Mouse (Mus musculus): ENCODE results near the gene Adra1b. TPM values are rescaled to one million over a fixed set of nuclear protein-coding genes. Genes with fewer than 3 reads are reported as not detected.

The Adra1b gene
- polyA plus RNA-seq, 1 experiment from 2014 or later, result 1.1 TPM

DNA sequence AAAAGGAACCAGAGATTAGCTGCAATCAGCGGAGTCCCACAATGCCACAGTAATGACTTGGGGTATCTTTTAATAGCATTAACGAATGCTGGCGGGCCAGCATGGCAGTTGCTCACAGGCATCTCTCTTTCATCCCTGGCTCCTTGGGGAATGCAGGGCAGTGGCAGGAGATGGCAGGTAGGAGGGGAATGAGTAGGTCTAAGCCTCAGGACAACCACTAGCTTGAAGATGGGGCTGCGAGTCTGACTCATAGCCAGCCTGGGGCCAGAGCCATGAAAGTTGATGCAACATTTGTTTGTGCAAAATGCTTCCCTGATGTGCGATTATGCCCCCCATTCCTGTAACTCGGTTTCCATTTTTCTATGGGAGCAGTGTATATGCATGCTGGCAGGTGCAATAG, 25.2 kb upstream of the Adra1b start:
- H3K4me2 ChIP-seq, result no peak overlapping the region
- no peaks in the 10 kb centered on the region for H3K36me3 ChIP-seq
- no peaks in the 10 kb centered on the region for H3K9me3 ChIP-seq
- no peak overlapping the region for H3K4me3 ChIP-seq
- ATAC-seq (ENCODE audit: insufficient number of reproducible peaks, low FRiP score, low TSS enrichment, low read depth), result no peak
- WGBS, result 61% methylated on average over 6 of the region's 6 CpGs
- no peak overlapping the region for H3K9ac ChIP-seq
- H3K27ac ChIP-seq, result no peak overlapping the region
- no peaks in the 10 kb centered on the region for H3K4me1 ChIP-seq
- H3K27me3 ChIP-seq, result no peaks in the 10 kb centered on the region

DNA sequence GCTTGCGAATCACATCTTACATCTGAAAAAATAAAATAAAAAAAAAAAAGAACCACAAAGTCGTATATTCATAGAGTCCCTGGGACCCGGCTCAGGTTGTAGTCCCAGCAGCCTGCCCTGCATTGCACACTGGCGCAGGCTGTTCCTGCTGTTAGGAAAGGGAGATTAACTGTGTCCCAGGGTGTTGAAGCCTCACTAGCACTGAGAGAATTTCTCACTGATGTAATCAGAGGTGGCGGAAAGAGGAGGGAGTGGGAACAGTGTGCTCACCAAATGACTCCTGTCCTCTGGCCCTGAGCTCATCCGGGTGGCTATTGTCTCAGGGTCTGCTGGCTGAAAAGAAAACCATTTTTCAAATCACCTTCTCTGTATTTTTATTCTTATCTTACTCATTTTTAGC, 24.6 kb upstream of the Adra1b start:
- Histone ChIP-seq H3K4me3 (no peak overlapping the region), H3K4me2 (no peak overlapping the region), H3K4me1 (no peaks in the 10 kb centered on the region), H3K36me3 (no peaks in the 10 kb centered on the region), H3K9ac (no peak overlapping the region), H3K9me3 (no peaks in the 10 kb centered on the region), H3K27ac (no peak overlapping the region), H3K27me3 (no peaks in the 10 kb centered on the region)
- 37% methylated on average over 6 of the region's 6 CpGs for WGBS
- no peak for ATAC-seq (ENCODE audit: insufficient number of reproducible peaks, low FRiP score, low TSS enrichment, low read depth)

DNA sequence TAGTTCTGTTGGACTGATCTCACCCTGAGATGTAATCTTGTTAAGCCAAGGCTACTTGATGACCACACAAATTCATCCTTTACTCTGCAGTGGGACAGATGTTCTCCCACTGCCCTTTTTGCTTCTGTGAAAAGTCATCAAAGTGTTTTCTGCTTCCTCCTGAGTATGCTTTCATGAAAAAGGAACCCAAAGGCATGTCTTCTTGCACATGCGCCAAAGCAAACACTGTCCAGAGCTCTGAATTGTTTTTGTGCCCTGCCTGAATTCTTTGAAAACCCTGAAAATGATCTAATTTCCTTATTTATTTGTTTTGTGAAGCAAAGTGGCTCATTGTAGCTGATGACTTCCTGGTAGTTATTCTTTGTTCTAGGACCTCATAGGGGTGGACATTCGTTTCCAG, 20.7 kb upstream of the Adra1b start:
- H3K4me2 ChIP-seq, result no peak overlapping the region
- no peak overlapping the region for H3K9ac ChIP-seq
- no peaks in the 10 kb centered on the region for H3K4me1 ChIP-seq
- WGBS, result 74% methylated on average over 2 of the region's 2 CpGs
- no peaks in the 10 kb centered on the region for H3K27me3 ChIP-seq
- ATAC-seq (ENCODE audit: insufficient number of reproducible peaks, low FRiP score, low TSS enrichment, low read depth), result no peak
- H3K36me3 ChIP-seq, result no peaks in the 10 kb centered on the region
- H3K4me3 ChIP-seq, result no peak overlapping the region
- H3K9me3 ChIP-seq, result no peaks in the 10 kb centered on the region
- H3K27ac ChIP-seq, result no peak overlapping the region

DNA sequence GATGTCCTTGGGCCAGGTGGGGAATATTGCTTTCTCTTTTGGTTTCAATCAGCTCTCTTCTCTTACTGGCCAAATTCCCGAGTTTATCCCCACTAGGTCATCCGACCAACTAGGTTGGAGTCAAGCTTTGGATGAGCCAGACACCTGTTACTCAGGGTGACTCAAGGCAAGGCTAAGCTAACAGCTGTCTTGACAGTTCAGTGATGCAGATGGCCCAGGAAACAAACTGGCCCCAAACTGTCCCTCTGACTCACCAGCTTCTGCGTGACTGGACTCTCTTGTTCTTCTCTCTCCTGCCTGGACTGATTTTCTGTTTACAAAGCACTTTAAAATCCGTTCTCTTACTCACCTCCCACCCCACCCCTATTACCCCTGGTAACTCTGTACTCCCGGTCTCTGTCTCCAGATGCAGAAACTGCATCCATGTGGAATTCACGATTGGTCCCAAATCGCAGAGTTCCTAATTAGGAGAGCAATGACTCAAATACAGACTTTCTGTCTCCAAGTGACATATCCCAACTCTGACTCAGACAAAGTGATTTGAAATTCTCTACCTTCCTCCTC, 18.6 kb upstream of the Adra1b start:
- no peak overlapping the region for H3K27ac ChIP-seq
- H3K4me2 ChIP-seq, result no peak overlapping the region
- H3K4me3 ChIP-seq, result no peak overlapping the region
- no peak overlapping the region for H3K9ac ChIP-seq
- H3K27me3 ChIP-seq, result no peaks in the 10 kb centered on the region
- no peaks in the 10 kb centered on the region for H3K36me3 ChIP-seq
- H3K4me1 ChIP-seq, result 0 out of 2 replicates have a peak, but pooled peaks cover 2% of the 10 kb centered on the region
- ATAC-seq (ENCODE audit: insufficient number of reproducible peaks, low FRiP score, low TSS enrichment, low read depth), result no peak
- WGBS, result 62% methylated on average over 7 of the region's 7 CpGs
- no peaks in the 10 kb centered on the region for H3K9me3 ChIP-seq

DNA sequence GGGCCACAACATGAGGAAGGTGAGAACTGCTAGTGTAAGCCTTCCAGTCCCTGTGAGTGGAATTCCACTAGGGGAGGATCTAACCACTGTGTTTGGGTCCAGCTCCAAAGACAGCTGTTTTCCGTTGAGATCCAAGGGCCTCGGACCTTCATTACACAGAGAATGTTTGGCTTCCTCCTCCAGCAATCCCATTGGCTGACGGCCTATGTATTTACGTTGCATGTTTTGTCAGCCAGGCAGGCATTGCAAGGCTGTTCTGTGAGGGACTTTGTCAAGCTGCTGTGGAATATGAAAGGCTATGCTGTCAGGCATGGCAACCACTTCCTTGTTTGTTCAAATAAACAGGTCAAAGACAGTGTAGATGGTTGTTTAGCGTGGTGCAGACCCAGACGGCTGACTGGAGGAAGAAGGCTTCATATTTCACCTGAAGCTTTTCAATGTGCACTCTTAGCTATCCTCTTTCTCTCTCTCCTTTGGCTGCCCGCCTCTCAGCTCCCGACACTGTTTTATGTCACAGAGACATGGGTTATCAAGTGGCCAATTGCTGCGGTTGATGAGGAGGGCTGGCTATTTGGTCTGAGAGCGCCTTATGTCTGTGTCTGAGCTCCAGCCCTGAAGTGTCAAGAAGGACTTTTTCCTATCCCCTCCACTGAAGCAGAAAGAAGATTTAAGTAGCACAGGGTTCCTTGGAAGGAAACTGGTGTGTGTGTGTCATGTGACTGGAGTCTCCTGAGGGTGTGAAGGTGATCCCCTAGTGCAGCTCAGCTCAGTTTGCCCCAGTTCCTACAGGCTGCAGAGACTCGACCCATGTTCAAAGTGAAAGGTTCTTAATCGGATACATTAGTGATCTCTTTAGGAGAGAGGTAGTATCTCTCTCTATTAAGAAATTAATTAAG, 13.8 kb upstream of the Adra1b start:
- peaks cover 12% of the 10 kb centered on the region; the same call in 1 of the 2 replicates for H3K4me1 ChIP-seq
- H3K9me3 ChIP-seq, result no peaks in the 10 kb centered on the region
- H3K9ac ChIP-seq, result no peak overlapping the region
- H3K36me3 ChIP-seq, result no peaks in the 10 kb centered on the region
- no peak overlapping the region for H3K27ac ChIP-seq
- H3K4me3 ChIP-seq, result no peak overlapping the region
- no peak overlapping the region for H3K4me2 ChIP-seq
- peak; percentile 62 for ATAC-seq (ENCODE audit: insufficient number of reproducible peaks, low FRiP score, low TSS enrichment, low read depth)
- 43% methylated on average over 12 of the region's 12 CpGs for WGBS
- H3K27me3 ChIP-seq, result no peaks in the 10 kb centered on the region

DNA sequence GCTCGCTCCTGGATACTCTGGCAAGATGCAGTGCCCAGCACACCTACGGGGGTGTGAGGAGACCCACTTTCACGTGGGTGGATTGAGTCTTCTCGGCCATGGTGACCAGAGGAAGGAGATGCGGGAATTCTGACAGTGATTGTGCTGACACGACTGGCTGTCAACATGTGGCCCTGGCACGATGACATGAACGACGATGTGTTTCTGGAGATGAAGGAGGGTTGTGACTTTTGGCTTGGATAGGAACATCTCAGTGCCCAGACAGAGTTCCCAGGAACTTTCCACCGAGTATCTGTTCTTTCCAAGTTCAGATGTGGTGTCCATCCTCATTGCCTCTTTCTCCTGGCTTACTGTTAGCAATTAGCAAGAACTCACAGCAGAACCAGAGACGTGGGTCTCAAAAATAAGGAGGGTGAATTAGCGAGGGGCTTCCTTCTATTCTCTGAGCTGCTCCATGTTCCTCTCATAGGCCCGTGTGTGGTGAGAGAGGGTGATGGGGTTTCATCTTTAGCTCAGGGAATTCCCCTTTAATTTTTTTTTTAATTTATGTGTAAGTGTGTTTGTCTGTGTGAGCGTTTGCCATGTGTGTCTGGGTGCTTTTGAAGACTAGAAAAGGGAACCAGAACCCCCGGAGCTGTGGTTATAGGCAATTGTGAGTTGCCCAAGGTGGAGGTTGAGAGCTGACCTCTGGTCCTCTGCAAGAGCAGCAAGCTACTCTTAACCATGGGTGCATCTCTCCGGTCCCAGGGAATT, 11.3 kb upstream of the Adra1b start:
- Histone ChIP-seq H3K4me3 (no peak overlapping the region), H3K4me2 (no peak overlapping the region), H3K36me3 (no peaks in the 10 kb centered on the region), H3K9ac (no peak overlapping the region), H3K4me1 (peaks cover 12% of the 10 kb centered on the region; the same call in 1 of the 2 replicates), H3K27me3 (no peaks in the 10 kb centered on the region), H3K9me3 (no peaks in the 10 kb centered on the region), H3K27ac (no peak overlapping the region)
- no peak for ATAC-seq (ENCODE audit: insufficient number of reproducible peaks, low FRiP score, low TSS enrichment, low read depth)
- WGBS, result 85% methylated on average over 16 of the region's 16 CpGs

DNA sequence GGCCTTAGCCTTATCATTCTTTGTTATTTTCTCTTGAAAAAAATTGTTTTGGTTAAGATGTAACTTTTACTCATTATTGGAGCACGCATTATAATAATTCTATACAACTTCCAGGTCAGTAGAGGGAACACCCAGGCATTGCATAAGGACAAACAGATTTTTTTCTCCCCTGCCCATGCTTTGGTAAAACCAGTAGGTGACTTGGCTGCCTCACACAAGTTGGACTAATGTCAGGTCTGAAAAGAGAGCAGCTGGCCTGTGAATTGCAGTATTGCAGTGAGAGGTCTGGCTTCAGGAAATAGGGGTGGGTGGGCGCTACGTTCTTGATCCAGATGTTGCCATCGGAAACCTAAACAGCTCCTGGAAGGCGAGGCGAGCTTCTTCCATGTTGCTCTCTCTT, 10.6 kb upstream of the Adra1b start:
- Histone ChIP-seq H3K4me3 (no peak overlapping the region), H3K27me3 (no peaks in the 10 kb centered on the region), H3K9ac (no peak overlapping the region), H3K27ac (no peak overlapping the region), H3K4me2 (no peak overlapping the region), H3K9me3 (no peaks in the 10 kb centered on the region), H3K36me3 (no peaks in the 10 kb centered on the region), H3K4me1 (peaks cover 12% of the 10 kb centered on the region; the same call in 1 of the 2 replicates)
- ATAC-seq (ENCODE audit: insufficient number of reproducible peaks, low FRiP score, low TSS enrichment, low read depth), result no peak
- WGBS, result 56% methylated on average over 6 of the region's 6 CpGs

DNA sequence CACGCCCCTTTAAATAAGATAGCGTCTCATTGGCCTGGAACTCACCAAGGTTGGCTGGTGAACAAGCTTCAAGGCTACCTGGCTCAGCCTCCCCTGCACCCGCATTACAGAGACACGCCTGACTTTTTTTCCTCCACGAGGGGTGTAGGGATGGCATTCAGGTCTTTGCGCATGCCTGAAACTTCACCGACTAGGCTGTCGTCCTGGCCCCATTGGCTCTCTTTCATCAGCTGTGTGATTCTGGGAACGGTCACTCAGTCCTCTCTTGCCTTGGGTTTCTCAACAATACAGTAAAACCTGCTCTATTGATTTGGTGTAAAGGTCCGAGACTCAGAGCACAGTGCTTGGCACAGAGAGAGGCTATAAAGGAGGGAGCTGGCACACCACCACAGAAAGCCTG, 2.3 kb upstream of the Adra1b start:
- H3K9ac ChIP-seq, result no peak overlapping the region
- H3K4me1 ChIP-seq, result no peaks in the 10 kb centered on the region
- ATAC-seq (ENCODE audit: insufficient number of reproducible peaks, low FRiP score, low TSS enrichment, low read depth), result no peak
- H3K27me3 ChIP-seq, result no peaks in the 10 kb centered on the region
- H3K27ac ChIP-seq, result no peak overlapping the region
- H3K4me2 ChIP-seq, result no peak overlapping the region
- no peaks in the 10 kb centered on the region for H3K36me3 ChIP-seq
- no peak overlapping the region for H3K4me3 ChIP-seq
- whole genome bisulfite sequencing, result 80% methylated on average over 10 of the region's 10 CpGs
- no peaks in the 10 kb centered on the region for H3K9me3 ChIP-seq

DNA sequence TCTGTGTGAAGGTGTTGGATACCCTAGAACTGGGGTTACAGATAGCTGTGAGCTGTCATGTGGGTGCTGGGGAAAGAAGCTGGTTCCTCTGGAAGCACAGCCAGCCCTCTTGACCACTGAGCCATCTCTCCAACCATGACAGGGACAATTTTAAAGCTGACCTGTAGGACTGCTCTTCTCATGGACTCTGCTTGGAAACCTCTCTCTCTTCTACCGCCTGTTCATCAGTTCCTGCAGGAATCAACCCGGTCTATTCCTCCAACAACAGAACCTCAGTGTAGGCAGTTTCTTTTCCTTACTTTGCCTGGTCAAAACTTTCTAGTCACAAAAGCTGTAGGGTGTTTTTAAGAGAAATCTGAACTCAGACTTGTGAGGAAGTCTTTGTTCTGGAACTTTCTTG, 1.3 kb downstream of the Adra1b start:
- H3K27ac ChIP-seq, result no peak overlapping the region
- H3K9me3 ChIP-seq, result no peaks in the 10 kb centered on the region
- no peak for ATAC-seq (ENCODE audit: insufficient number of reproducible peaks, low FRiP score, low TSS enrichment, low read depth)
- no peak overlapping the region for H3K9ac ChIP-seq
- no peak overlapping the region for H3K4me3 ChIP-seq
- H3K27me3 ChIP-seq, result no peaks in the 10 kb centered on the region
- no peaks in the 10 kb centered on the region for H3K36me3 ChIP-seq
- H3K4me2 ChIP-seq, result no peak overlapping the region
- WGBS, result 93% methylated on average over 2 of the region's 2 CpGs
- no peaks in the 10 kb centered on the region for H3K4me1 ChIP-seq

DNA sequence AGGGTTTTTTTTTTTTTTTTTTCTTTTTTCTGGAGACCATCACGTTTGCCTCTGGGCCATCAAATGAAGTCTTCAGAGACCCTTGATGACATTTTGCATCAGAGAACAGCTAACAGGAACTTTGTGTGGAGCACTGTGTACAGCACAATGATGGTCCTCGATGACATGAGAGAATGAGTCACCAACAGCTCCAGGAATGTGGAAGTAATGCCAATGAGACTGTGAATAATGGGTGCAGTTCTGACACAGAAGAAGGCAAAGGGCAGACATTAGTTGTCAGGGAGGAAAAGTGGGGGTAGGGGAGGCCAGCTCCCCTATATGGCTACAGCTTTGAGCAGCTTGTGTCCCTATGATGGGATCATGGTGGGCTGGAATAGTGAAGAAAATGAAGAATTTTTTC, 5.7 kb downstream of the Adra1b start:
- no peak for ATAC-seq (ENCODE audit: insufficient number of reproducible peaks, low FRiP score, low TSS enrichment, low read depth)
- Histone ChIP-seq H3K36me3 (no peaks in the 10 kb centered on the region), H3K27me3 (no peaks in the 10 kb centered on the region), H3K9me3 (no peaks in the 10 kb centered on the region), H3K4me3 (no peak overlapping the region), H3K27ac (no peak overlapping the region), H3K4me2 (no peak overlapping the region), H3K9ac (no peak overlapping the region), H3K4me1 (no peaks in the 10 kb centered on the region)
- 63% methylated on average over 2 of the region's 2 CpGs for WGBS

DNA sequence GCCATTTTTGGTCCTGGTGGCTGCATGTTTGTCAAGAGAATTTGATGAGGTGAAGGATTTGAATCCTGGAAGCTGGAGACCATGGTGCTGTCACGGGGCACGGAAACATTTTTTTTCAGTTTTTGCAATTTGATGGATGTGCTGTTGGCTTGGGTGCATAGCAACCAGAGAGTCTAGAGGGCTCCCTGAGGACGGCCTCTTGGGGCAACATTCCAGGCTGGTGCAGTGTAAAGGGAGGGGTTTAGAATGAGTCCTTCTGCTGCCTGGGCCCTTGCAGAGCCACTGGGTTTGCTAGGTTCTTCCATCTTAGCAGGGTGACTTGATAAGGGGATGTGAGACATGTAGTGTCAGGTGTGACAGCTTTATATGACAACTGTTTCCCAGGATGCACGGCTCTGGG, 8.5 kb downstream of the Adra1b start:
- 60% methylated on average over 4 of the region's 4 CpGs for WGBS
- Histone ChIP-seq H3K4me1 (no peaks in the 10 kb centered on the region), H3K4me3 (no peak overlapping the region), H3K36me3 (no peaks in the 10 kb centered on the region), H3K9me3 (no peaks in the 10 kb centered on the region), H3K27me3 (no peaks in the 10 kb centered on the region), H3K4me2 (no peak overlapping the region), H3K9ac (no peak overlapping the region), H3K27ac (no peak overlapping the region)
- no peak for ATAC-seq (ENCODE audit: insufficient number of reproducible peaks, low FRiP score, low TSS enrichment, low read depth)

DNA sequence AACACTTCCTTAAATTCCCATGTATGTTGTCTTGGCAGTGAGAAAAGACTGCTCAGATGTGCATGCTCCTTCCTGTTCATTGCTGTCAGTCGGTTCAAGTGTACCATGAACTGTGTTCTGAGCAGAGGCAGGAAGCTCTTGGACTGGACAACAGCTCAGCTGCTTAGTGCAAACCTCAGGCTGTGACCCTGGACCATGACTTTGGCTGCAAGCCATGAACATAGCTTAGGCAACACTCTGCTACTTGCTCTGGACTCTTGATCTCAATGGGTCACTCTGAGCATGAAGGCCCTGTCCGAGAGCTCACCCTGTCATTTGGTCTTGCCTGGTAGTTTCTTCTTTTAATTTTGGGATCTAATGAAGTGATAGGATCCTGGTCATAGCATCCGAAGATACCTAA, 9.6 kb downstream of the Adra1b start:
- Histone ChIP-seq H3K4me2 (no peak overlapping the region), H3K9me3 (no peaks in the 10 kb centered on the region), H3K36me3 (no peaks in the 10 kb centered on the region), H3K4me3 (no peak overlapping the region), H3K27ac (no peak overlapping the region), H3K9ac (no peak overlapping the region), H3K4me1 (no peaks in the 10 kb centered on the region), H3K27me3 (no peaks in the 10 kb centered on the region)
- WGBS, result 89% methylated on average over 3 of the region's 3 CpGs
- ATAC-seq (ENCODE audit: insufficient number of reproducible peaks, low FRiP score, low TSS enrichment, low read depth), result no peak

Measured in limb, embryonic 15.5 days (tissue).